Mouse (Mus musculus) G1E (cell line): ENCODE results near the gene C1rl. TPM values are rescaled to one million over a fixed set of nuclear protein-coding genes. Genes with fewer than 3 reads are reported as not detected.
"Not testable (repeated sequence)": the region's sequence is repeated elsewhere in the genome, so short reads cannot be mapped to it uniquely, and the experiment has no call there.

Experiments used
- ATAC-seq: 2 replicates; pipeline ENCODE4 v1.8.0; 2016; ENCODE audit warnings: mild to moderate bottlenecking; ENCODE audit not compliant: insufficient number of reproducible peaks, poor library complexity, low FRiP score, severe bottlenecking; ENCODE audit errors: extremely low read depth
- DNase-seq: peaks from one replicate; pipeline ENCODE4 v3.0.0; 2012; ENCODE audit warnings: low spot score
- H3K27me3 ChIP-seq: 2 replicates; pipeline ENCODE4 v1.6.1; 2012; ENCODE audit warnings: mild to moderate bottlenecking, low read length, inconsistent platforms; ENCODE audit not compliant: insufficient read depth
- H3K36me3 ChIP-seq: replicated peaks from 2 replicates; pipeline ENCODE3; 2012; ENCODE audit warnings: mild to moderate bottlenecking, inconsistent platforms
- H3K4me1 ChIP-seq: 2 replicates; pipeline ENCODE4 v1.6.1; 2012; ENCODE audit warnings: low read depth, low read length, inconsistent platforms, mixed read lengths; ENCODE audit not compliant: insufficient read depth
- H3K4me3 ChIP-seq: 2 replicates; pipeline ENCODE4 v1.5.1; 2012; ENCODE audit warnings: low read depth, mild to moderate bottlenecking, inconsistent platforms, low read length, moderate library complexity, mixed read lengths
- H3K9me3 ChIP-seq: replicated peaks from 2 replicates; pipeline ENCODE4 v1.6.1; 2012; ENCODE audit warnings: inconsistent platforms
- CTCF ChIP-seq: IDR thresholded peaks from 2 replicates; pipeline ENCODE4 v1.5.1; 2012; ENCODE audit warnings: low read depth, low read length, inconsistent platforms, mixed read lengths
- GATA1 ChIP-seq: IDR thresholded peaks from 2 replicates; pipeline ENCODE4 v1.6.1; 2012; ENCODE audit warnings: borderline replicate concordance, low read length, inconsistent platforms, mixed read lengths
- GATA2 ChIP-seq: IDR thresholded peaks from 2 replicates; pipeline ENCODE4 v1.6.1; 2012; ENCODE audit warnings: low read depth, low read length, inconsistent platforms, borderline replicate concordance
- POLR2AphosphoS5 ChIP-seq: IDR thresholded peaks from 2 replicates; pipeline ENCODE4 v1.6.1; 2012; ENCODE audit warnings: low read depth, low read length, inconsistent platforms; ENCODE audit not compliant: insufficient replicate concordance
- TAL1 ChIP-seq: conservative IDR thresholded peaks from 2 replicates; pipeline ENCODE4 v1.6.1; 2012; ENCODE audit warnings: low read depth, low read length, inconsistent platforms, mixed read lengths
- polyA plus RNA-seq: library from polyadenylated mRNA; stranded (reverse); fragments of >175 nt; gene quantifications from 2 replicates; pipeline ENCODE4 v1.2.3, GENCODE M21; 2012
- total RNA-seq, 2 experiments: library from RNA; stranded (forward) in 1 of 2; stranded (reverse) in 1 of 2; fragments of 200-1000 nt in 1 of 2; fragments of >200 nt in 1 of 2; fragmentation: Nextera tagmentation in 1 of 2; gene quantifications; 2 replicates each; pipeline ENCODE4 v1.2.3; 2014 to 2017

Gene C1rl
- total and polyA plus RNA-seq, 3 experiments = 0.05 to 0.10 TPM; not detected in 1

GRCm38 (mm10) chr6:124531077-124531476 is 38.2 kb downstream of the C1rl start:
- no peaks in the 10 kb centered on the region for H3K9me3 ChIP-seq
- TF ChIP-seq GATA2 = no peak
- no peak for TF ChIP-seq GATA1
- no peak for TF ChIP-seq TAL1
- no peak for TF ChIP-seq CTCF
- TF ChIP-seq POLR2AphosphoS5 = no peak
- no peak for DNase-seq
- H3K4me3 ChIP-seq = no peak overlapping the region
- no peaks in the 10 kb centered on the region for H3K4me1 ChIP-seq
- no peak for ATAC-seq
- H3K27me3 ChIP-seq = no peaks in the 10 kb centered on the region
- no peaks in the 10 kb centered on the region for H3K36me3 ChIP-seq

- ATAC-seq, DNase-seq, H3K27me3 ChIP-seq, H3K4me1 ChIP-seq, H3K36me3 ChIP-seq, H3K4me3 ChIP-seq, H3K9me3 ChIP-seq: not testable (repeated sequence)
Measured at GRCm38 (mm10) chr6:124536125-124536829, 43.4 kb downstream of the C1rl start.

- not testable (repeated sequence) for H3K4me1 ChIP-seq, H3K4me3 ChIP-seq, DNase-seq, H3K27me3 ChIP-seq, H3K9me3 ChIP-seq, ATAC-seq, H3K36me3 ChIP-seq
Measured at GRCm38 (mm10) chr6:124541176-124541575, 48.3 kb downstream of the C1rl start.

GRCm38 (mm10) chr6:124542284-124542683 is 49.4 kb downstream of the C1rl start, which contains the start of gene C1s1:
Gene C1s1, minus strand, starts transcription at chr6:124542359.
- not testable (repeated sequence) for H3K27me3 ChIP-seq, DNase-seq, H3K36me3 ChIP-seq, H3K4me1 ChIP-seq, ATAC-seq, H3K4me3 ChIP-seq, H3K9me3 ChIP-seq

- Histone ChIP-seq H3K4me3 (no peak overlapping the region), H3K9me3 (no peaks in the 10 kb centered on the region), H3K36me3 (no peaks in the 10 kb centered on the region), H3K4me1 (no peaks in the 10 kb centered on the region), H3K27me3 (no peaks in the 10 kb centered on the region)
- TF ChIP-seq TAL1 (no peak), GATA1 (no peak), GATA2 (no peak), POLR2AphosphoS5 (no peak), CTCF (no peak)
- no peak for ATAC-seq
- DNase-seq = no peak
Measured at GRCm38 (mm10) chr6:124544466-124544865, 51.6 kb downstream of the C1rl start.

GRCm38 (mm10) chr6:124545425-124545824 is 52.5 kb downstream of the C1rl start:
- ATAC-seq (no peak), DNase-seq (no peak)
- no peaks in the 10 kb centered on the region for H3K36me3 ChIP-seq
- no peak overlapping the region for H3K4me3 ChIP-seq
- H3K9me3 ChIP-seq = peaks cover 2% of the 10 kb centered on the region; the same call in 1 of the 2 replicates
- no peaks in the 10 kb centered on the region for H3K4me1 ChIP-seq
- TF ChIP-seq GATA2 = no peak
- no peak for TF ChIP-seq CTCF
- no peak for TF ChIP-seq GATA1
- no peak for TF ChIP-seq TAL1
- no peak for TF ChIP-seq POLR2AphosphoS5
- no peaks in the 10 kb centered on the region for H3K27me3 ChIP-seq

- H3K4me3 ChIP-seq, H3K27me3 ChIP-seq, H3K9me3 ChIP-seq, ATAC-seq, H3K4me1 ChIP-seq, H3K36me3 ChIP-seq, DNase-seq: not testable (repeated sequence)
Measured at GRCm38 (mm10) chr6:124547979-124548378, 55.1 kb downstream of the C1rl start.
